Mouse (Mus musculus): ENCODE data around the gene U2af1.

U2af1 gene

GRCm38 (mm10) chr17:31660661-31661250 lies 2.1 kb upstream of the U2af1 start:
- DNase-seq (ENCODE audit: low spot score), result no peak

DNA sequence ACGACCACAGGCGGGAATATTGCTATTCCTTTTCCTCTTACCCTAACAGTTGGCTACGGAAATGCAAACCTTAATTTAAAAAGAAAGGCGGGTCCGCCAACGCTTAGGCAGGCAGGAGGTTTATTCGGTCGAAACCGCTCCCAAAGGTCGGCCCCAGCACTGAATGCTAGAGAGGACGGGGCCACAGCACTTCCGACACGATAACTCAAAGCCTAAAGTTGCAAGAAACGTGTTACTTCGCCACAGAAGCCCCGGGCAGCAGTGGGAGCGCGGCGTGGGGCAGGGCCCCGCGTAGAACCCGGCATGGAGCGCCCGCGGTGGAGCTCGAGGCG lies 590 bp downstream of the U2af1 start:
- DNase-seq (ENCODE audit: low spot score), result no peak

- peak; percentile 29 for DNase-seq (ENCODE audit: low spot score)
Observed at GRCm38 (mm10) chr17:31657141-31657983, 1.3 kb downstream of the U2af1 start.

- no peak for DNase-seq (ENCODE audit: low spot score)
Observed at GRCm38 (mm10) chr17:31656682-31657081, 2.0 kb downstream of the U2af1 start.

- DNase-seq (ENCODE audit: low spot score), result no peak
Observed at GRCm38 (mm10) chr17:31655366-31655765, 3.3 kb downstream of the U2af1 start.

GRCm38 (mm10) chr17:31653277-31653676 lies 5.4 kb downstream of the U2af1 start:
- no peak for DNase-seq (ENCODE audit: low spot score)

- no peak for DNase-seq (ENCODE audit: low spot score)
Observed at GRCm38 (mm10) chr17:31652152-31652551, 6.5 kb downstream of the U2af1 start.

GRCm38 (mm10) chr17:31646199-31647002 lies 12.3 kb downstream of the U2af1 start:
- peak; percentile 22 for DNase-seq (ENCODE audit: low spot score)

GRCm38 (mm10) chr17:31642913-31643312 lies 15.8 kb downstream of the U2af1 start:
- no peak for DNase-seq (ENCODE audit: low spot score)

DNA sequence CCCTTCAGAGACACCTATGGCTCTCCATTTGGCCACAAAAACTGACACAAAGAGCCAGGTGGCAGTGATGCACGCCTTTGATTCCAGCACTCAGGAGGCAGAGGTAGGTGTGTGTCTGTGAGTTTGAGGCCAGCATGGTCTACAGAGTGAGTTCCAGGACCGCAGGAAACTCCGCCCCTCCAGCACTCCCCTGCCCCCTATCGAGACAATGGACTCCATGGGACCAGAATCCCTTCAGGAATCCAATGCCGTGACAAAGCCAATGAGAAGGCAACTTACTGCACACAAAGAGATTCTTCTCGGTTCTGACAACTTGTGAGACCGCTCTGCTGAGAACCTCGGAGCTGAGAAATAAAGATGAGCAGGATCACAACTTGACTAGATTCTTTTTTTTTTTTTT lies 16.4 kb downstream of the U2af1 start:
- DNase-seq (ENCODE audit: low spot score), result no peak

- DNase-seq (ENCODE audit: low spot score), result no peak
Observed at GRCm38 (mm10) chr17:31639651-31640050, 19.0 kb downstream of the U2af1 start.

GRCm38 (mm10) chr17:31637866-31638570 lies 20.7 kb downstream of the U2af1 start:
- DNase-seq (ENCODE audit: low spot score), result no peak

DNA sequence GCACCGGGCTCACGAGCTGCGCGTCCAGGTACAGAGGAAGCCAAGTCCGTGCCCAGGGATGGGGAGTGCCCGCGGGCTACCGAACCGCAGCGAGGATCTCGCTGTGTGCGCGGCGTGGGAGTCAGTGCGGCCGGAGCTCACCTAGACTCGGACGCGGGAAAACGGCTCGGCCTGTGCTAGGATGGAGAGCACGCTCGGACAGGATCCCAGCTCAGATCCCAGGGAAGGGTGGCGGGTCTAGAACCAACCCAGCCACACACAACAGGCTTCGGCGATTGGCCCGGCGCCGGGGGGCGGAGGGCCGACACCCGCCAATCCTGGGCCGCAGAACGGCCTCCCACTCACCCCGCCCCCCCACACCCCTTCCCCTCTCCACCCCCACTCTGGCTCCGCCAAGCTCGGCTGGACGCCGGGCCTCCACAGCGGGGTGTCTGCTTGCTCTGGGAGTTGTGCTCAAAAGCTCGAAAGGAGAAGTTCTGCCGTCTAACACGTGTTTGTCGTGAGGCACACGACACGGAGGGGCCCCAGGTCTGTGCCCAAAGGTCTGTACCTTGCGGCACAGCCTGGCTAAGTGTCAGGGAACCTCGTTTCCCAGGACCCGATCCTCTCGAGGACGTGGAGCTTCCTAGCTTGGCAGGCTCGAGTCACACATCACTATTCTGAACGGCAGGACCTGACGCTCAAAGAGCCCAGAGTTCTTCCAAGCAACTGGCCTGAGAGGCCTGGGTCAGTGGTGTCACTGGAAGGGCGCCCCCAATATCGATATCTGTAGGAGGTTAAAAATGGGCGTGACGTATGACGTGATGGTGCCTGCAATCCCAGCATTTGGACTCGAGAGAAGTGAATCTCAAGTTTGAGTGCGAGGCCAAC lies 21.5 kb downstream of the U2af1 start, which contains the start of gene Cbs:
Gene Cbs, minus strand, starts transcription at position 297 of the 870 bp plus-strand sequence.
- peak; percentile 82 for DNase-seq (ENCODE audit: low spot score)

- no peak for DNase-seq (ENCODE audit: low spot score)
Observed at GRCm38 (mm10) chr17:31636277-31636941, 22.3 kb downstream of the U2af1 start.

DNA sequence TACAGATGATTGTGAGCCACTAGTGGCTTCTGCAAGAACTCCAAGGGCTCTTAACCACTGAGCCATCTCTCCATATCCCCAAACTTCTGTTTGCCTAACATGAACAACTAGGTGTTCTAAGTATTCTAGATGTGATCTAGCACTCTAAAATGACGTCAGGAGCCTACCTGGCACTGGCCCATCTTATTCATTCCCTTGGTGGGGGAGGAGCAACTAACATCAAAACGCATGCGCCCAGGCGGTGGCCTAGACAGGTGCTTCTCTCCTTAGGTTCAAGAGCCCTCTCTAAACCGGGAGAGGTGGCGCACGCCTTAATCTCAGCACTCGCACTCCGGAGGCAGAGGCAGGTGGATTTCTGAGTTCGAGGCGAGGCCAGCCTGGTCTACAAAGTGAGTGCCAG lies 22.9 kb downstream of the U2af1 start:
- no peak for DNase-seq (ENCODE audit: low spot score)

DNA sequence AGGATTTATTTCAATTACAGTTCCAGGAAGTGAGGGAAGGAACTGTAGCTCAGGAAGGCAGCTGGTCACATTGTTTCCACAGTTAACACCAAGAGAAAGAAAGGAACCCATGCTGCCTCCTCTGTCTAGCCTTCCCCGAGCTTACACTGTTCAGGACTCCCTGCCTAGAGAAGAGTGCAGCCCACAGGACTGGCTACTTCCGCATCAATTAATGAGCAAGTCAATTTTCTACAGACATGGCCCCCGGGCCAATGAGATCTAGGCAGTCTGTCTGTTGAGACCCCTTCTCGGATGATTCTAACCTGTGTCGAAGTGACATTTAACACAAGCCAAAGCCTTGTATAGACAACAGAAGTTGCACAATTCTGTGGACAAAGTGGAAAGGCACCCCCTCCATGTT lies 23.8 kb downstream of the U2af1 start:
- no peak for DNase-seq (ENCODE audit: low spot score)

- no peak for DNase-seq (ENCODE audit: low spot score)
Observed at GRCm38 (mm10) chr17:31633007-31633406, 25.7 kb downstream of the U2af1 start.

DNA sequence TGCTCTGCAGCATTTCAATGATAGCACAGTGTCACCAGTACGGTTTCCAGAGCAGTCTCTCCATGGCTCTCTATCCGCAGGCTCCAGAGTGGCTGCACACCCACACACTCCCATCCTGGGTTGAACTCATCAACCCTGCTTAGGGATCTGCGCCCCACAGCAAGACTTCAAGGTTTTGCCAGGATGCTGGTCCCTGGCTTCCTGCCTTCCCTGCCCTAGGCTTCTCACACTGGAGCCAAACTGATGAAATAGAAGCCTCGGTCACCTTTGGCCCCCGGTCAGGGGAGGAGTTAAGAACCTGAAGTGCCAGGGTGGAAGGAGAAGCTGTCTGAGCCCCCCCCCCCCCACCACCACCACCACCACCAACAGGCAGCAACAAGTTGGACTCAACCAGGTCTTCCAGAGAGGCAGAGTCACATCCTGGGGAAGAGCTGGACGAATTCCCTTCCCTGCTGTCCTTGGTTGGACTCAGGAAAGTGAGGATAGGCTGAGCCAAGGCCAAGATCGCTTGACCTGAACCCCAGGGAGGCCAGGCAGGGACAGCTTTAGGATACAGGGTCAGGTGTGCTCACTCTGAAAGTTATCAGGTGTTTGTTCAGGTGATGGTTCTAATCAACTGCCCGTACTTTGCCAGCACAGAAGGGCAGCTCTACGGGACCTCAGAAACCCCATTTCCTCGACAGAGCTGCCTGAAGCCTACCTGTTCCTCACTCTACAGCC lies 27.5 kb downstream of the U2af1 start:
- DNase-seq (ENCODE audit: low spot score), result no peak

DNA sequence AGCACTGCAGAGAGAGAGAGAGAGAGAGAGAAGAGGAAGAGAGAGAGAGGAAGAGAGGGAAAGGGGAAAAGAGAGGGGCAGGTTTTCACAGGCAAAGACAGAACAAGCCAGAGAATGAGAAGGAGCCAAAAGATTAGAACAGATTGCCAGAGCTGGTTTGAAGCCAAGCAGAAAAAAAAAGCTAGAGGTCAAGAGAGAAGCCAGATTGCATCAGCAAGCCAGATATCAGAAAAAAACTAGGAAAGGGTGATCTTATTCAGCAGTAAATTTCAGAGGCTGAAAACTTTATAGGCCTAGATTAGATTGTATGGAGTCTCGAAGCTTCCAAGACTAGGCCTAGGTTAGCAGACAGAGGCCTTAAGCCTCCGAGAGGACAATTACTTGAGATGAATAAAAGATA lies 30.7 kb downstream of the U2af1 start:
- no peak for DNase-seq (ENCODE audit: low spot score)

- no peak for DNase-seq (ENCODE audit: low spot score)
Observed at GRCm38 (mm10) chr17:31623101-31623500, 35.6 kb downstream of the U2af1 start.

Measured in yolk sac, embryonic 10.5 days (tissue).